Mouse (Mus musculus) cerebellum, postnatal 14 days (tissue): ENCODE results near the gene Fbxw28.
"Not testable (repeated sequence)": the region's sequence is repeated elsewhere in the genome, so short reads cannot be mapped to it uniquely, and the experiment has no call there.

Experiments
- DNase-seq, 2 experiments: peaks; one replicate each; pipeline ENCODE4 v3.0.0; 2021; ENCODE audit warnings: mixed read lengths in 2 of 2

The Fbxw28 gene

DNA sequence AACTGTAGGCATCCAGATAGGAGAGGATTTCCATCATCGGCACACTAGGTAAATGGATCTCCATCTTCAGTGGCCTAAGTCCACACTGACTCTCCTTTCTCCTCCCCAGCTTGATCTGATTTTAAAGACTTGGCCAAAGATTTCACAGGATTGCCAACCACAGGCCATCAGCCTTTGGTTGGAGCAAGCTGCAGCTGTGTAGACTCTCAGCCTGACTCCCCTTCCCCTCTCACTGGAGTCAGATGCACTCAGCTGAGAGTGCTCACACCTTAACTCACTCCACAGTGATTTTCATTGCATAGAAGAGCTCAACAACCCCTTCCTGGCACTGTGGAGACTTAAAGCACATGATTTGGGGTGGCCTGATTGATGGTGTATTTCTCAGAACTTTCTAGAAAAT is at the start of gene Fbxw28:
Fbxw28 (minus strand) TSS at position 101 of the 400 bp plus-strand sequence.
- not testable (repeated sequence) for DNase-seq

- DNase-seq: not testable (repeated sequence)
Measured at GRCm38 (mm10) chr9:109287576-109287975, 51.9 kb downstream of the Fbxw28 start, which contains the start of gene Fbxw14. Gene Fbxw14, minus strand, starts transcription at chr9:109287676.
